Comparison of ENCODE assay signal across 8 mouse cellular contexts in the genomic region with DNA sequence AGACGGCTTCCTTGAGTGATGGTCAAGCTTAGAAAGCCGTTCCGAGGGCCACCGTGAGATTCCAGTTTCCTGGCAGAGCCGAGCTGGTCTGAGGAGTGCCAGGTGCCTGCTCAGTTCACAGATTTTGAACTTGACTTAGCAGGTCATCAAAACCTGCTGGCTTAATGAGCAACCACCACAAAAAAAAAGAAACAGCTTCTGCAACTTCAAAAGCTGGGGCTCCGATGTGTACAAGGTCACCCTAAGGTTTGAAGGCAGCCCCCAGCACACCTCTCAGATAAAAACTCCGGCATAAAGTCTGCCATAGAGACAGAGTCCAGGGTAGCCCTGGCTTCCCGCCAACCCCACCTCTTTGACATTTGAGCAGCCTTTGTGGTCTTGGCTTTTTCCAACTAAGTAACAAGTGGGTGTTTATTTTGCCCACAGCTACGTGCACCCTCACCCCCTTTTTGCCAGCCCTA. TPM values are rescaled to one million over a fixed set of nuclear protein-coding genes. Genes with fewer than 3 reads are reported as not detected.
DNase-seq lines count a peak whose midpoint lies in the region; ATAC-seq lines count a peak whose summit lies in the region.

A gene (minus strand): TSS at position 97 of the 461 bp plus-strand sequence.

- H3K9me3 ChIP-seq in lung, embryonic 15.5 days = no peaks in the 10 kb centered on the region

- H3K27me3 ChIP-seq in lung, embryonic 15.5 days = no peaks in the 10 kb centered on the region

- peak; percentile 26 for DNase-seq in cerebellum, adult 11 months
- peak; percentile 30 for DNase-seq in 416B (ENCODE audit: low read depth)
- peak; percentile 40 for DNase-seq in cerebellum, adult 9-11 months
- peak; percentile 86 for DNase-seq in kidney, adult 9 months
- DNase-seq in embryo, embryonic 10.5 days (ENCODE audit: low spot score) = no peak
- no peak for DNase-seq in embryo, embryonic 10 days (ENCODE audit: low spot score)

- peak within 1 kb of the TSS; percentile 22; the same call in 1 of the 2 replicates for H3K9ac ChIP-seq in lung, embryonic 15.5 days

- H3K4me2 ChIP-seq in lung, embryonic 15.5 days = peak within 1 kb of the TSS; percentile 52

- no peaks in the 10 kb centered on the region for H3K36me3 ChIP-seq in lung, embryonic 15.5 days

- peak within 1 kb of the TSS; percentile 30 for H3K4me3 ChIP-seq in lung, embryonic 15.5 days

- WGBS in lung, embryonic 15.5 days = 14% methylated on average over 9 of the region's 9 CpGs

- H3K4me1 ChIP-seq in lung, embryonic 15.5 days = peaks cover 25% of the 10 kb centered on the region

- ATAC-seq in cerebellum, adult (ENCODE audit: insufficient number of reproducible peaks, low FRiP score, low TSS enrichment) = no peak
- ATAC-seq in lung, embryonic 15.5 days (ENCODE audit: borderline replicate concordance, extremely low read depth, low FRiP score, low TSS enrichment) = no peak

- peak within 1 kb of the TSS; percentile 89 for H3K27ac ChIP-seq in lung, embryonic 15.5 days

RNA-seq across cellular contexts. Expression of the gene that starts here (rescaled TPM):
- polyA plus RNA-seq in lung, embryonic 15.5 days (2015; fragmentation: Nextera tagmentation; extraction: Ambion mirVana) = 2.7 and 3.0 TPM in 2 replicates

Comparison
In these comparisons a context has a peak if more than half of its experiments do, and no peak if none do; other contexts are left out.
1. DNase-seq: peak in cerebellum, adult 11 months (single experiment), 416B (single experiment), cerebellum, adult 9-11 months (single experiment) and kidney, adult 9 months (single experiment); none in embryo, embryonic 10.5 days (single experiment) and embryo, embryonic 10 days (single experiment).